11 mouse cellular contexts compared by ENCODE assay signal in the genomic region with DNA sequence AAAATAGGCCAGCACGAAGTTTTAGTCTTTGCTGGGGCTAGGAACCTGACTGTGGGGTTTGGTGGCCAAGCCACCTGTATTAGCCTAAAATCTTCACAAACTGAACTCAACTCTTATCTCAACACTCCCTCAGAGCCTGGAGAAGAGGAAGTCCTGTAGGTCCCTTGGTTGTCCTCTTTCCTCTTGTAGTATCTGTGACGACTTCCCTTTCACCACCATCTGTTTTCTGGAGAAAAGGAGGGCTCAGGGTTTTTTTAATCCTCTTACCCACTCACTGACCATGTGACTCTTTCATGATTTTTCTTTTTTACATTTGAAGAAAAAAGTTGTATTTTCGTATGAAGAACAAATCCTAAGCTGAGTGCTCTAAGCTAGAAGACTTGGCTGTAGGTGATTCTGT. TPM values are rescaled to one million over a fixed set of nuclear protein-coding genes. Genes with fewer than 3 reads are reported as not detected.
"Had no signal": no experiment of that assay in that cellular context is flagged by ENCODE, and none has a peak within 500 bp of the region (broad histone marks: within the 10 kb centered on the region; RNA-seq: fewer than 3 reads in every experiment).

No protein-coding gene starts in this region.

- ATAC-seq: intestine, embryonic 15.5 days had no signal

- H3K27me3 ChIP-seq: intestine, embryonic 15.5 days; limb, embryonic 15.5 days; midbrain, embryonic 12.5 days had no signal

- H3K4me2 ChIP-seq: intestine, embryonic 15.5 days; limb, embryonic 15.5 days; midbrain, embryonic 12.5 days had no signal

- H3K9ac ChIP-seq: intestine, embryonic 15.5 days; limb, embryonic 15.5 days; midbrain, embryonic 12.5 days had no signal

- H3K9me3 ChIP-seq: intestine, embryonic 15.5 days; limb, embryonic 15.5 days; midbrain, embryonic 12.5 days had no signal

- H3K4me3 ChIP-seq: intestine, embryonic 15.5 days; left cerebral cortex, adult 2 months; limb, embryonic 15.5 days; midbrain, embryonic 12.5 days had no signal

- H3K27ac ChIP-seq: intestine, embryonic 15.5 days; left cerebral cortex, adult 2 months; limb, embryonic 15.5 days; midbrain, embryonic 12.5 days had no signal

- DNase-seq: kidney, adult 8-10 months; kidney, postnatal 25 days; lung, adult 18-20 months; lung, postnatal 36 days; right cerebral cortex, postnatal 25 days; thymus, postnatal 4 days had no signal

RNA-seq across cellular contexts. Expression of gene Vwa5b2, which starts 49.6 kb away (rescaled TPM):
- total RNA-seq: megakaryocyte-erythroid progenitor cell, adult 5-6 weeks had no signal
